Mouse (Mus musculus) liver, adult 2 months (tissue): ENCODE data around the gene Fam173a. TPM values are rescaled to one million over a fixed set of nuclear protein-coding genes. Genes with fewer than 3 reads are reported as not detected.

Experiments
- DNase-seq: peaks from one replicate; pipeline ENCODE4 v3.0.0-alpha.2; 2011; ENCODE audit warnings: low read depth, low spot score; ENCODE audit errors: extremely low read depth
- H3K27ac ChIP-seq: fragments of 200-500 bp; replicated peaks from 2 replicates; pipeline ENCODE4 v1.5.1; 2012; ENCODE audit warnings: low read depth, mild to moderate bottlenecking, control low read depth, inconsistent platforms, low read length; ENCODE audit not compliant: insufficient read depth
- H3K27me3 ChIP-seq: fragments of 200-500 bp; 2 replicates; pipeline ENCODE4 v1.6.1; 2012; ENCODE audit warnings: mild to moderate bottlenecking, moderate library complexity, low read length, inconsistent platforms; ENCODE audit not compliant: control insufficient read depth, insufficient read depth
- H3K36me3 ChIP-seq: fragments of 200-500 bp; 2 replicates; pipeline ENCODE4 v1.6.1; 2012; ENCODE audit warnings: low read length, inconsistent platforms; ENCODE audit not compliant: control insufficient read depth, insufficient read depth
- H3K4me1 ChIP-seq: fragments of 200-500 bp; 2 replicates; pipeline ENCODE4 v1.6.1; 2011; ENCODE audit warnings: low read length; ENCODE audit not compliant: control insufficient read depth, insufficient read depth
- H3K4me3 ChIP-seq: fragments of 200-500 bp; 2 replicates; pipeline ENCODE4 v1.5.1; 2011; ENCODE audit warnings: low read depth, mild to moderate bottlenecking, control low read depth, low read length, moderate library complexity; ENCODE audit not compliant: insufficient read depth
- H3K79me2 ChIP-seq: fragments of 200-500 bp; 2 replicates; pipeline ENCODE4 v1.6.1; 2012; ENCODE audit warnings: inconsistent platforms, mild to moderate bottlenecking, low read length, moderate library complexity; ENCODE audit not compliant: control insufficient read depth, insufficient read depth
- H3K9ac ChIP-seq: fragments of 200-500 bp; 2 replicates; pipeline ENCODE4 v1.6.1; 2012; ENCODE audit warnings: low read depth, mild to moderate bottlenecking, control low read depth, inconsistent platforms, low read length
- CTCF ChIP-seq: fragments of 200-500 bp; IDR thresholded peaks from 2 replicates; pipeline ENCODE4 v1.5.1; 2011; ENCODE audit warnings: low read depth, low read length, control low read depth
- POLR2A ChIP-seq: fragments of 200-500 bp; IDR thresholded peaks from 2 replicates; pipeline ENCODE4 v1.6.1; 2011; ENCODE audit warnings: low read length, control low read depth; ENCODE audit not compliant: insufficient read depth; ENCODE audit errors: extremely low read depth
- WGBS: fragments of 180-500 bp; shearing (Covaris S2); methylation state at CpG from one replicate; pipeline ENCODE4 v1.1.7; 2018; 5-methylcytosine and 5-hydroxymethylcytosine counted together
- polyA plus RNA-seq: library from polyadenylated mRNA; depleted of rRNA; stranded (reverse); fragments of >200 nt; gene quantifications from 2 replicates; pipeline ENCODE4 v1.2.3, GENCODE M21; 2012
- total RNA-seq: library from RNA; depleted of rRNA; stranded (reverse); fragments of >200 nt; gene quantifications from 2 replicates; pipeline ENCODE4 v1.2.3, GENCODE M21; 2014

Gene Fam173a
- total and polyA plus RNA-seq, 2 experiments, result 69.3 to 106 TPM

- 25% methylated on average over 3 of the region's 3 CpGs for WGBS
- Histone ChIP-seq H3K27me3 (no peaks in the 10 kb centered on the region), H3K4me3 (no peak overlapping the region), H3K27ac (no peak overlapping the region), H3K9ac (no peak overlapping the region), H3K79me2 (no peaks in the 10 kb centered on the region), H3K4me1 (no peaks in the 10 kb centered on the region), H3K36me3 (no peaks in the 10 kb centered on the region)
- no peak for TF ChIP-seq POLR2A
- no peak for DNase-seq
Observed at GRCm38 (mm10) chr17:25757691-25758090, 35.0 kb downstream of the Fam173a start.

GRCm38 (mm10) chr17:25756378-25757242 is 36.1 kb downstream of the Fam173a start:
- Histone ChIP-seq H3K36me3 (no peaks in the 10 kb centered on the region), H3K79me2 (no peaks in the 10 kb centered on the region), H3K27me3 (no peaks in the 10 kb centered on the region), H3K9ac (no peak overlapping the region), H3K27ac (no peak overlapping the region), H3K4me1 (no peaks in the 10 kb centered on the region), H3K4me3 (no peak overlapping the region)
- DNase-seq, result no peak
- no peak for TF ChIP-seq CTCF
- TF ChIP-seq POLR2A, result no peak
- WGBS, result 75% methylated on average over 9 of the region's 9 CpGs

- WGBS, result 39% methylated on average over 4 of the region's 4 CpGs
- TF ChIP-seq POLR2A (no peak), CTCF (no peak)
Observed at GRCm38 (mm10) chr17:25755627-25756377, 36.9 kb downstream of the Fam173a start.

GRCm38 (mm10) chr17:25755086-25755485 is 37.6 kb downstream of the Fam173a start:
- DNase-seq, result no peak
- TF ChIP-seq POLR2A (no peak), CTCF (no peak)
- H3K9ac ChIP-seq, result no peak overlapping the region
- WGBS, result 76% methylated on average over 4 of the region's 4 CpGs
- no peaks in the 10 kb centered on the region for H3K36me3 ChIP-seq
- no peaks in the 10 kb centered on the region for H3K4me1 ChIP-seq
- no peak overlapping the region for H3K27ac ChIP-seq
- no peak overlapping the region for H3K4me3 ChIP-seq
- H3K79me2 ChIP-seq, result no peaks in the 10 kb centered on the region
- no peaks in the 10 kb centered on the region for H3K27me3 ChIP-seq

More at GRCm38 (mm10) chr17:25755627-25756377, 36.9 kb downstream of the Fam173a start:
- H3K9ac ChIP-seq, result no peak overlapping the region
- no peaks in the 10 kb centered on the region for H3K79me2 ChIP-seq
- no peaks in the 10 kb centered on the region for H3K27me3 ChIP-seq
- no peak overlapping the region for H3K4me3 ChIP-seq
- H3K27ac ChIP-seq, result no peak overlapping the region
- H3K4me1 ChIP-seq, result no peaks in the 10 kb centered on the region
- H3K36me3 ChIP-seq, result no peaks in the 10 kb centered on the region
- DNase-seq, result no peak

GRCm38 (mm10) chr17:25754241-25754640 is 38.5 kb downstream of the Fam173a start, which contains the start of gene Msln:
TSS of gene Msln (minus strand) at chr17:25754378.
- Histone ChIP-seq H3K79me2 (no peaks in the 10 kb centered on the region), H3K27ac (no peak within 1 kb of the TSS), H3K9ac (no peak within 1 kb of the TSS), H3K27me3 (no peaks in the 10 kb centered on the region), H3K36me3 (no peaks in the 10 kb centered on the region), H3K4me3 (no peak within 1 kb of the TSS), H3K4me1 (no peaks in the 10 kb centered on the region)
- 88% methylated on average over 9 of the region's 9 CpGs for WGBS
- TF ChIP-seq CTCF, result no peak
- no peak for TF ChIP-seq POLR2A
- DNase-seq, result no peak

GRCm38 (mm10) chr17:25751446-25751845 is 41.3 kb downstream of the Fam173a start:
- H3K27me3 ChIP-seq, result no peaks in the 10 kb centered on the region
- no peak for DNase-seq
- WGBS, result 30% methylated on average over 5 of the region's 5 CpGs
- H3K79me2 ChIP-seq, result no peaks in the 10 kb centered on the region
- TF ChIP-seq CTCF (no peak), POLR2A (no peak)
- no peaks in the 10 kb centered on the region for H3K36me3 ChIP-seq
- no peak overlapping the region for H3K9ac ChIP-seq
- no peaks in the 10 kb centered on the region for H3K4me1 ChIP-seq
- H3K27ac ChIP-seq, result no peak overlapping the region
- H3K4me3 ChIP-seq, result no peak overlapping the region
